ENCODE assay signal across 10 mouse cellular contexts in genomic region chr13:78679255-78679895, GRCm38 (mm10).
DNase-seq lines count a peak whose midpoint lies in the region; ATAC-seq and TF ChIP-seq lines count a peak whose summit lies in the region.
"Had no signal": no experiment of that assay in that cellular context is flagged by ENCODE, and none has a peak within 500 bp of the region (broad histone marks: within the 10 kb centered on the region; RNA-seq: fewer than 3 reads in every experiment).

No protein-coding gene starts in this region.

- H3K36me3 ChIP-seq in neural tube, embryonic 11.5 days (ENCODE audit: control insufficient read depth, insufficient read depth, low read length): no peaks in the 10 kb centered on the region
- H3K36me3 ChIP-seq in neural tube, embryonic 15.5 days: no peaks in the 10 kb centered on the region
- no peaks in the 10 kb centered on the region for H3K36me3 ChIP-seq in hindbrain, embryonic 13.5 days
- H3K36me3 ChIP-seq: hindbrain, embryonic 15.5 days had no signal

- H3K4me3 ChIP-seq in neural tube, embryonic 11.5 days (ENCODE audit: low read depth, low read length): no peak overlapping the region
- no peak overlapping the region for H3K4me3 ChIP-seq in neural tube, embryonic 15.5 days (replicated peaks)
- H3K4me3 ChIP-seq in hindbrain, embryonic 13.5 days: no peak overlapping the region
- H3K4me3 ChIP-seq: hindbrain, embryonic 15.5 days had no signal

- 0 out of 2 replicates have a peak, but pooled peaks cover 3% of the 10 kb centered on the region for H3K4me1 ChIP-seq in neural tube, embryonic 11.5 days (ENCODE audit: control insufficient read depth, insufficient read depth, low read length)
- H3K4me1 ChIP-seq in neural tube, embryonic 15.5 days: no peaks in the 10 kb centered on the region
- H3K4me1 ChIP-seq in hindbrain, embryonic 13.5 days (replicated peaks): peaks cover 3% of the 10 kb centered on the region; the same call in 1 of the 2 replicates

- no peaks in the 10 kb centered on the region for H3K27me3 ChIP-seq in neural tube, embryonic 11.5 days (ENCODE audit: control insufficient read depth, insufficient read depth, low read length)
- no peaks in the 10 kb centered on the region for H3K27me3 ChIP-seq in neural tube, embryonic 15.5 days (replicated peaks)
- no peaks in the 10 kb centered on the region for H3K27me3 ChIP-seq in hindbrain, embryonic 13.5 days
- H3K27me3 ChIP-seq: hindbrain, embryonic 15.5 days had no signal

- 0 out of 2 replicates have a peak, but pooled peaks have one; percentile 38 for ATAC-seq in neural tube, embryonic 11.5 days (ENCODE audit: insufficient read depth, low FRiP score, low TSS enrichment)
- ATAC-seq in neural tube, embryonic 15.5 days (ENCODE audit: low FRiP score): no peak
- ATAC-seq in hindbrain, embryonic 13.5 days (ENCODE audit: low FRiP score): peak; percentile 54; the same call in 1 of the 2 replicates
- no peak for ATAC-seq in granulocyte monocyte progenitor cell, adult 5-6 weeks (replicated peaks; ENCODE audit: poor library complexity, severe bottlenecking)
- ATAC-seq: liver, postnatal 0 days had no signal

- 45% methylated on average over 4 of the region's 4 CpGs for WGBS in neural tube, embryonic 11.5 days
- 42% methylated on average over 4 of the region's 4 CpGs for WGBS in neural tube, embryonic 15.5 days
- 33% methylated on average over 4 of the region's 4 CpGs for WGBS in hindbrain, embryonic 13.5 days

- H3K9me3 ChIP-seq in neural tube, embryonic 11.5 days (ENCODE audit: control insufficient read depth, low read length): no peaks in the 10 kb centered on the region
- H3K9me3 ChIP-seq in neural tube, embryonic 15.5 days (replicated peaks): no peaks in the 10 kb centered on the region
- no peaks in the 10 kb centered on the region for H3K9me3 ChIP-seq in hindbrain, embryonic 13.5 days
- H3K9me3 ChIP-seq: hindbrain, embryonic 15.5 days had no signal

- DNase-seq in neural tube, embryonic 11.5 days (ENCODE audit: low spot score): no peak
- DNase-seq in brain, embryonic 14.5 days (ENCODE audit: low read depth): peak; percentile 52
- DNase-seq in retina, postnatal 1 day: peak; percentile 32
- DNase-seq in urinary bladder, postnatal 10 days (ENCODE audit: low spot score): no peak
- DNase-seq: liver, postnatal 0 days; right cerebral cortex, adult 18-20 months had no signal

- no peak overlapping the region for H3K9ac ChIP-seq in neural tube, embryonic 11.5 days (ENCODE audit: low read length)
- no peak overlapping the region for H3K9ac ChIP-seq in neural tube, embryonic 15.5 days (replicated peaks)
- no peak overlapping the region for H3K9ac ChIP-seq in hindbrain, embryonic 13.5 days
- H3K9ac ChIP-seq: hindbrain, embryonic 15.5 days; liver, postnatal 0 days had no signal

- no peak overlapping the region for H3K4me2 ChIP-seq in neural tube, embryonic 11.5 days (ENCODE audit: low read depth)
- no peak overlapping the region for H3K4me2 ChIP-seq in neural tube, embryonic 15.5 days
- H3K4me2 ChIP-seq in hindbrain, embryonic 13.5 days: no peak overlapping the region
- H3K4me2 ChIP-seq: hindbrain, embryonic 15.5 days had no signal

- TF ChIP-seq POLR2A in brain, embryonic 14.5 days (IDR thresholded peaks at IDR 0.05; ENCODE audit: borderline replicate concordance, extremely low read depth, insufficient read depth, insufficient read length, poor library complexity, severe bottlenecking): no peak

- no peak overlapping the region for H3K27ac ChIP-seq in neural tube, embryonic 11.5 days (ENCODE audit: low read depth, low read length)
- H3K27ac ChIP-seq in neural tube, embryonic 15.5 days (replicated peaks): no peak overlapping the region
- H3K27ac ChIP-seq in hindbrain, embryonic 13.5 days: no peak overlapping the region
- H3K27ac ChIP-seq: hindbrain, embryonic 15.5 days had no signal

- TF ChIP-seq CTCF in brain, embryonic 14.5 days (IDR thresholded peaks at IDR 0.05; ENCODE audit: borderline replicate concordance, extremely low read depth, insufficient read depth, insufficient read length): no peak

Comparison
In these comparisons a context has a peak if more than half of its experiments do, and no peak if none do; other contexts are left out.
1. ATAC-seq: peak in neural tube, embryonic 11.5 days (single experiment) and hindbrain, embryonic 13.5 days (single experiment); none in neural tube, embryonic 15.5 days (single experiment) and granulocyte monocyte progenitor cell, adult 5-6 weeks (single experiment).
2. DNase-seq: peak in brain, embryonic 14.5 days (single experiment) and retina, postnatal 1 day (single experiment); none in neural tube, embryonic 11.5 days (single experiment) and urinary bladder, postnatal 10 days (single experiment).